Mouse (Mus musculus) cerebellum, adult 11 months (tissue): ENCODE results near the gene Rars.
"Not testable (repeated sequence)": the region's sequence is repeated elsewhere in the genome, so short reads cannot be mapped to it uniquely, and the experiment has no call there.

Source experiments
- DNase-seq: peaks from one replicate; pipeline ENCODE4 v3.0.0; 2022

The Rars gene

GRCm38 (mm10) chr11:35834022-35834760 is at the start of gene Rars:
TSS of gene Rars (minus strand) at chr11:35834506.
- peak; percentile 91 for DNase-seq

GRCm38 (mm10) chr11:35882777-35883176 is 48.5 kb upstream of the Rars start:
- no peak for DNase-seq

GRCm38 (mm10) chr11:35878559-35878897 is 44.2 kb upstream of the Rars start:
- DNase-seq = no peak

- no peak for DNase-seq
Observed at GRCm38 (mm10) chr11:35877651-35878558, 43.6 kb upstream of the Rars start.

GRCm38 (mm10) chr11:35873624-35874244 is 39.4 kb upstream of the Rars start:
- DNase-seq = no peak

GRCm38 (mm10) chr11:35870961-35871360 is 36.7 kb upstream of the Rars start:
- DNase-seq = no peak

- DNase-seq = no peak
Observed at GRCm38 (mm10) chr11:35866140-35866539, 31.8 kb upstream of the Rars start.

- DNase-seq = no peak
Observed at GRCm38 (mm10) chr11:35864981-35865604, 30.8 kb upstream of the Rars start.

- DNase-seq = no peak
Observed at GRCm38 (mm10) chr11:35863653-35864052, 29.3 kb upstream of the Rars start.

- no peak for DNase-seq
Observed at GRCm38 (mm10) chr11:35857395-35858067, 23.2 kb upstream of the Rars start.

GRCm38 (mm10) chr11:35856359-35857040 is 22.2 kb upstream of the Rars start:
- no peak for DNase-seq

- DNase-seq = no peak
Observed at GRCm38 (mm10) chr11:35855567-35855966, 21.3 kb upstream of the Rars start.

GRCm38 (mm10) chr11:35854941-35855340 is 20.6 kb upstream of the Rars start:
- DNase-seq = no peak

- no peak for DNase-seq
Observed at GRCm38 (mm10) chr11:35853651-35854050, 19.3 kb upstream of the Rars start.

GRCm38 (mm10) chr11:35852731-35853130 is 18.4 kb upstream of the Rars start:
- no peak for DNase-seq

- no peak for DNase-seq
Observed at GRCm38 (mm10) chr11:35844299-35844698, 10.0 kb upstream of the Rars start.

- DNase-seq = not testable (repeated sequence)
Observed at GRCm38 (mm10) chr11:35842560-35842959, 8.3 kb upstream of the Rars start.

GRCm38 (mm10) chr11:35841738-35842325 is 7.5 kb upstream of the Rars start:
- DNase-seq = no peak

- not testable (repeated sequence) for DNase-seq
Observed at GRCm38 (mm10) chr11:35840806-35841205, 6.5 kb upstream of the Rars start.

- DNase-seq = no peak
Observed at GRCm38 (mm10) chr11:35840282-35840681, 6.0 kb upstream of the Rars start.
